Mouse (Mus musculus) T-helper 17 cell (primary cell): ENCODE data around the gene Tfg.

Experiments
- in situ Hi-C, 2 experiments: fragments of 300-600 bp; cut with MboI, MseI; formaldehyde crosslinking; loops; 1 replicate in 1 of 2; 2 replicates in 1 of 2; pipeline ENCODE4 v1.15.1; 2025; ENCODE audit warnings: high pct_unique_total_duplicates in 2 of 2

The Tfg gene

GRCm38 (mm10) chr16:56717224-56718200, at the start of gene Tfg:
TSS of gene Tfg (minus strand) at chr16:56717450.
- in situ Hi-C loops = loop anchor here (10.0 to 25.0 kb wide), 4 partner anchors 643 to 895 kb away; partner anchors contain the start of genes Cep97 (in 2 of the 2) and Cmss1 (in 1 of the 2)

- in situ Hi-C loops = loop anchor here in 1 of 2 experiments (25.0 kb wide), 1 partner anchor 883 kb away; the partner anchor contains the start of gene Cmss1
Measured at GRCm38 (mm10) chr16:56729060-56729459, 11.8 kb upstream of the Tfg start.

DNA sequence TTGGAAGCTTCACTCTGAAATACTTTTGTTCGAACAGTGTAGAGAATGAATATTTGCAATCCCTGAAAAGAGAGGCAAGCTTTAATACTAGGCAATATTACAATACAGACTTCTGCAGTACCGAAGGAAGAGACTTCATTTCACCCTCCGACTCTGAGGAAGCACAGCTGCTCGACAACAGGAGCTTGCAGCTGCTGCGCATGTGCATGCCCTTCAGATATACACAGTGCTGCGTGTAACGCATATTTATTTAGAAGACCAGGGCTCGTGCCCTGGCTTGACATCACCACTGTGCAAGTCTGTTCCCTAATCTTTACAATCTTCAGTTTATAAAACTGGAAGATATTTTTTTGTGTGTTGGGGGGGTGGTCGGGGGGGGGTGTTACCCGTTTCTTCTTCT, 7.7 kb upstream of the Tfg start:
- in situ Hi-C loops = loop anchor here (25.0 kb wide), 2 partner anchors 788 to 887 kb away; partner anchors contain the start of genes Cep97 (in 2 of the 2) and Cmss1 (in 2 of the 2)

DNA sequence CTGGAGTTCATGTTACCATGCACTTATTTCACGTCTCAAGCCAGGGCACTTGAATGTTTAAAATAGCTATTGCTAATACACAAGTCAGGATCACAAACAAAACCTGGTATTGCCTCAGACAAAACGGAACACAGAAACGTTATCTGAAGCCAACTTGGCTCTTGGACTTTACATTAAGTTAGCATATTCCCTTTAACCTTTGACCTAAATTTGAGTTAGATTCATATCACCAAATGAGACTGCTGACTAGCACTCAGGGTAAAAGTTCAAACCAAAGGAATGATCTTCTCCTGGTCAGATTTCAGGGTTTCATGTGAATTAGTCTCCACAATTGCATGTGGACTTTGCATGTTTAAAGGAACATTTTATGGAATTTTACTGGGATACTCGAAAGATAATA, 5.1 kb upstream of the Tfg start:
- in situ Hi-C loops = loop anchor here (25.0 kb wide), 2 partner anchors 785 to 890 kb away; partner anchors contain the start of genes Cep97 (in 2 of the 2) and Cmss1 (in 1 of the 2)

- in situ Hi-C loops = loop anchor here (10.0 to 25.0 kb wide), 4 partner anchors 644 to 894 kb away; partner anchors contain the start of genes Cep97 (in 2 of the 2) and Cmss1 (in 1 of the 2)
Measured at GRCm38 (mm10) chr16:56719031-56719430, 1.8 kb upstream of the Tfg start.

DNA sequence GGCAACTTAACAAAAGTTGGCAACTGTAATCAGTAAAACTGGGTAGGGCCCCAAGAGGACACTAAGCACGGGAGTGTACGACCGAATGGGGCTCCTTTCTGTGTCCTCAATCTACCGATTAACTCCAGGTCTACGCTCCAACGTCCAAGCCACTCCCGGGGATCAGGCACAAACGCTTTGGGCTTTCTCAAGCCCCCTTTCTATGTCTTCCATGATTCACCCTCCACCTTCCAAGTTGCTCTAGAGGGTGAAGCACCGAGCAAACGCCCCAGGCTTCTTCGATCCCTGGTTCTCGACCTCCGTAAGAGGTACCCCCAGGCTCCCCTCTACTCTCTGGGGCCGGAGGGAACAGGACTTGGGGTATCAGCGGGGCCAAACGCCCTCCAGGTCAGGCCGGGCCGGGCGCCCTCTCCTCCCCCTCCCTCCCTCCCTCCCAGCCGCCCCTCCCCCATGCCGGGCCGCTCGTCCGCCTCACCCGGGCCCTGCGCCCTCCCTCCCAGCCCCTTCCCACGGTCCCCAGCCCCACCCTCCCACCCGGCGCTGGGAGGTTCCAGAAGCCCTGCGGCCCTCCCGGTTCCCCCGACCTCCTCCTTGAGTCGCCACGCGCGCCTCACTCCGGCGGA, 582 bp downstream of the Tfg start:
- in situ Hi-C loops = loop anchor here (10.0 to 25.0 kb wide), 4 partner anchors 642 to 896 kb away; partner anchors contain the start of genes Cep97 (in 2 of the 2) and Cmss1 (in 1 of the 2)

- in situ Hi-C loops = loop anchor here (10.0 to 25.0 kb wide), 4 partner anchors 641 to 897 kb away; partner anchors contain the start of genes Cep97 (in 2 of the 2) and Cmss1 (in 1 of the 2)
Measured at GRCm38 (mm10) chr16:56715608-56716007, 1.6 kb downstream of the Tfg start.

DNA sequence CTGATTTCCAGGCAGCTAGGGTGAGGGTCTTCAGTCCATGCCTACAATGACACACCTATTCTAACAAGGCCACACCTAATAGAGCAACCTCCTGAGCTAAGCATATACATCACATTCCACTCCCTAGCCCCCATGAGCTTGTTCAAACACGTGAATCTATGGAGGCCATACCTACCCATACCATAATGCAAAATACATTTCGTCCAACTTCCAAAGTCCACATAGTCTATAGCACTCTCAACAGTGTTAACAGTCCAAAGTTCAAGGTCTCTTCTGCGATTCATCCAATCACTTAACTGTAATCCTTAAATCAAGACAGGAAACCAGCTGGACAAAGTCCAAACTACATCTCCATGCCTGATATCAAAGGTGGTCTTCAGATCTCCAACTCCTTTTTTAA, 7.2 kb downstream of the Tfg start:
- in situ Hi-C loops = loop anchor here (5.0 to 25.0 kb wide), 5 partner anchors 517 to 902 kb away; partner anchors contain the start of genes Cep97 (in 2 of the 2) and Cmss1 (in 1 of the 2)

GRCm38 (mm10) chr16:56705731-56706130, 11.5 kb downstream of the Tfg start:
- in situ Hi-C loops = loop anchor here (25.0 kb wide), 2 partner anchors 768 to 907 kb away; partner anchors contain the start of genes Cep97 (in 2 of the 2) and Cmss1 (in 1 of the 2)

DNA sequence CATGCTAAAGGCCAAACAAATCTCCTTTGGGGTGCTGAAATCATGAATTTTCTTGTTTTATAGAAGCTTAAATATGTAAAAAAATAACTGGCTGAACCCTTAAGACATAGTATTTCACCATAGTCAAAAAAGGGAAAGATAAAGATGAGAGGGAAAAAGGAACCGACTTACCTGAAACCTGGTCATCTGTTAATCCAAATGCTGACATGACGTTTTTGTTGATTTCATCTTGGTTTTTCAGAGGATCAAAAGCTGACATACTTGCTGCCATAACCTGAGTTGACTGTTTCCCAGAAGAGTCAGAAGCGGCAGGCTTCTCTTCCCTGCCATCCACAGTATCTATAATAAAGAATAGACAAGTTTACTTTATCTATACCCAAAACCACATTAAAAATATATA, 16.4 kb downstream of the Tfg start:
- in situ Hi-C loops = loop anchor here (25.0 kb wide), 2 partner anchors 764 to 911 kb away; partner anchors contain the start of genes Cep97 (in 2 of the 2) and Cmss1 (in 1 of the 2)

GRCm38 (mm10) chr16:56696448-56696847, 20.8 kb downstream of the Tfg start:
- in situ Hi-C loops = no loop called here

GRCm38 (mm10) chr16:56690715-56691114, 26.5 kb downstream of the Tfg start:
- in situ Hi-C loops = no loop called here

DNA sequence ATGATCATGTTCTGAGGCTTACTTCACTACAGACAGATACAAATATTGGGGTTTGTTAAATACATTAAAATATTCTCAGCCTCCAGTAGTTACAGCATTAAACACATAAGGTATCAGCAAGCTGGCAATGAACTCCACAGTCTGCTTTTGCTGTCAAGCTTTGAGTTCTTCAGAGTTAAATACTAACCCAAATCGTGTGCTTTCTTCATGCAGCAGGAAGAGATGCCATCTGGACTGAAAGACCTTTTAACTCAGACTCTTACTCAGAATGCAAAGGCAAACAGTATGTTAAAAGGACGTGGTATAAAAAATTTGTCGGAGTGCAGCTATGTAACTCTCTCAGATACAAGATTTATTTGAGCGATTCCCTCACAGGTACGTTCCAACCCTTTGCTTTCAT, 30.5 kb downstream of the Tfg start:
- in situ Hi-C loops = no loop called here

DNA sequence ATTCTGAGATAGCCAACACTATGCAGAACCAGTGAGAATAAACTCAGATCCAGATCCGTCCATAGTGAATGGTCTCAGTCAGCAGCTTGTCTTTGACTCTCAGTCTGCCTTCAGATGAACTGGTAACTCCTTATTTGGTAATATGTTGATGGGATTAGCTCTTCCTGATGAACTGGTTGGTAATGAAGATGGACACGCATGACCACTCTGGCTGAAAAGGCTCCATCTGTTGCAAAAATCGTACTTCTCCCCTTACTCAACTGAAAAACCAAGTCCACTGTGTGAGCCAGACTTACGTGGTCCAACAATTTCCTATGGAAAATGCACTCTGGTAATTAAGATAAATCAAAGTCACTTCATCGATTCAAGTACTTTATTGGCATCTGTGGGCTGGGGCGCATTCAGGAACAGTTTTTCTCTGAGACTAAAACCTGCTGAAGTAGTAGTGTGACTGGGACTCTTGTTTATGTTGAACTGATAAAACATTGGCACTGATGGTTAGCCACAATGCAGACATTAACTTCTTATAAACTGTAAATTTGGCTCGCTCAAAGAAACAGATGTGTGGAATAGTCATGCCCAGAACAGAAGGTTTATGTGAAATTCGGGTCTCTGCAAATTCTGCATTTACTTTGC, 36.1 kb downstream of the Tfg start:
- in situ Hi-C loops = no loop called here

DNA sequence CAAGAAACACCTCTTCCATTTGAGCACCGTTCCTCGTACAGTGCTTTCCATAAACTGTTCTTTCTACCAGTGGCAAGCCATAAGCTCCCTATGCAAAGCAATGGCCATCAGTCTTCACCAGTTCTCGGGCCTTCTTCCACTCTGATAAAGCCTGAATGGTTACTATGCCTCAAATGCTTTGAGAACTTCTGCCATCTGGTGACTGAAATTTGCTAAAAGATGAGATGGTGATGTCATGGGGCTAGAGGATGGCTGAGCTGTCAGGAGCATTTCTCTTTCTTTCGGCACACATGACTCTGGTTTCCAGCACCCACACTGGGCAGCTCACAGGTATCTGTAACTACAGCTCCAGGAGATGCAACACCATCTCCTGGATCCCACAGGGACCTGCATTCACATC, 40.1 kb downstream of the Tfg start:
- in situ Hi-C loops = no loop called here

DNA sequence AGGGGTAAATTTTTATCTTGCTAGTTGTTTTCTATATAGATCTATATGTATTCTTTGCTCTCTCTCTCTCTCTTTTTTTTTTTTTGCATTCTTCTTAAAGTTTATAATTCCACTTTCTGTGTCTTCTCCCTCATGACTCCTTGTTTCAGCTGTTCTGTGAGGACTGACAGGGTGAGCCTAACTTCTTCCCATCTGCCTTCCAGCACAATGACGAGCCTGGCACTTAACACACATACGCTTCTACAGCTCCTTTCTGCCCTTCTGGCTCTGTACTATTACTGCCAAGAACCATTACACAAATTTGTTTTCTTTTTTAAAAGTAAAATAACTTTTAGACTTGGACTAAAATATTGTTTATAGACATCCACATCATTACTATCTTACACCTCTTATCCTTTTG, 43.8 kb downstream of the Tfg start:
- in situ Hi-C loops = loop anchor here in 1 of 2 experiments (5.0 kb wide), 1 partner anchor 1554 kb away; no protein-coding TSS in a partner anchor

GRCm38 (mm10) chr16:56670941-56671340, 46.3 kb downstream of the Tfg start:
- in situ Hi-C loops = loop anchor here in 1 of 2 experiments (5.0 kb wide), 1 partner anchor 1556 kb away; no protein-coding TSS in a partner anchor

- in situ Hi-C loops = loop anchor here in 1 of 2 experiments (10.0 kb wide), 1 partner anchor 1265 kb away; no protein-coding TSS in a partner anchor
Measured at GRCm38 (mm10) chr16:56669520-56669919, 47.7 kb downstream of the Tfg start.

DNA sequence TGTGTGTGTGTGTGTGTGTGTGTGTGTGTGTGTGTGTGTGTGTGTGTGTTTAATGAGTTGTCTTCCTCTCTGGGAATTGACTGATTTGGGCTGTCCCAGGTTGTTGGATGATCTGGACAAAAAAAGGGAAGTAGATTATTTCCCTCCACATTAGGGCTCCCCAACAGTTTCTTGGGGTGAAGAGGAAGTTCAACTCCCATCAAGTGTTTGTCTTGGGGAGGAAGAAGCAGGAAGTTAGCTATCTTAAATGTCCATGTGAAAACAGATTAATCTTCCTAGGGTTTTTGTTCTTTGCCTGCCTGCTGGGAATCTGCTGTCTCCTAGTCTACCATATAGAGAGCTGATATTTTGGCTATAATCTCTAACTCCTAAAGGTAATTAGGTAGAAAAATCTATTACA, 58.4 kb downstream of the Tfg start:
- in situ Hi-C loops = no loop called here

GRCm38 (mm10) chr16:56655193-56655910, 61.9 kb downstream of the Tfg start:
- in situ Hi-C loops = no loop called here
